Mouse (Mus musculus) megakaryocyte-erythroid progenitor cell, adult 5 weeks (primary cell): Measurements from ENCODE around the gene Nptx1. TPM values are rescaled to one million over a fixed set of nuclear protein-coding genes. Genes with fewer than 3 reads are reported as not detected.

Experiments used
- polyA plus RNA-seq: library from polyadenylated mRNA; stranded (reverse); fragments of >175 nt; gene quantifications from 2 replicates; pipeline ENCODE4 v1.2.3, GENCODE M21; 2012

Nptx1 gene
- polyA plus RNA-seq, result 0.04 and 0.14 TPM in 2 replicates

DNA sequence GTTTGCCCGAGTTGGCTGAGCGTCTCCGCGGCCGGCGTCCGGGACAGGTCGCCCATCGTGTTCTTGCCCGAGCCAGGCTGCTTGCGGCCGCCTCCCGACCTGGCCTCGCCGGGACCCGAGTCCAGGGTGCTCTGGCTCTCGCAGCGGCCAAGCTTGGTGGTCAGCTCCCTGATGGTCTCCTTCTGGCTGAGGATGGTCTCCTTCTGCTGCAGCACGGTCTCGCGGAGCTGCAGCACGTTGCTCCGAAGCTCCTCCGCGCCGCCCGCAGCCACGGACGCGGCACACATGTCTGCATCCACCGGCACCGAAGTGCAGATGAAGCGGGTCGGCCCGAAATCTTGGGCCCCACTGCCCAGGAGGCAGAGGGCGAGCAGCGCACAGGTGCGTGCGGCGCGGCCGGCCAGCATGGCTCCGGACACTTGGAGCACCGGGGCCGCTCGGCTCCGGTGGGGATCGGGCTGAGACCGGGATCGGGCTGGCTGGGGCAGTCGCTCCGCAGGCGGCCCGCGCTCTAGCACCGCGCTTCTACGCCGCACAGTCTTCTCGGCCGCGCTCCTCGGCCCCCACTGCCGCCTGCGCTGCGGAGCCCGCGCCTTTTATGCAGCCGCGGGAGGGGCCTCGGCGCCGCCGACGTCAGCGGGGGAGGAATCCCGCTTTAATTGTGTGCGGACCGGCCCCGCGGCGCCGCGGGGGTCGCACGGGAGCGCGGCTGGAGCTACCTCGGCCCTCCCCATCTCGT lies at the start of gene Nptx1:
TSS of gene Nptx1 (minus strand) at position 571 of the 739 bp plus-strand sequence.

GRCm38 (mm10) chr11:119490861-119491689 lies 56.5 kb downstream of the Nptx1 start, which contains the start of gene Endov:
Gene Endov (plus strand): TSS chr11:119491347.

Other genes starting within 250 kb of the Nptx1 start
- gene Eif4a3, start 247.7 kb downstream of the Nptx1 start, polyA plus RNA-seq, result 229 and 275 TPM in 2 replicates
- gene Card14, start 240.0 kb downstream of the Nptx1 start, polyA plus RNA-seq, result not detected in 2 replicates
- 7.8 and 13.6 TPM in 2 replicates for gene Sgsh, start 192.2 kb downstream of the Nptx1 start, polyA plus RNA-seq
- gene Slc26a11, start 192.2 kb downstream of the Nptx1 start, polyA plus RNA-seq, result 2.2 and 2.8 TPM in 2 replicates
- gene Rnf213, start 154.7 kb downstream of the Nptx1 start, polyA plus RNA-seq, result 4.4 and 5.8 TPM in 2 replicates
- 15.2 and 15.3 TPM in 2 replicates for gene Endov, start 56.4 kb downstream of the Nptx1 start, polyA plus RNA-seq
- gene Rptor, start 55.2 kb upstream of the Nptx1 start, polyA plus RNA-seq, result 37.0 and 40.7 TPM in 2 replicates